Mouse (Mus musculus): ENCODE measurements at regions not wholly inside any gene's neighbourhood (a gene's known extent, or its start where the extent isn't known, plus 50 kb on each side); places are given as distances from the start of the nearest gene placed in this dataset.

DNA sequence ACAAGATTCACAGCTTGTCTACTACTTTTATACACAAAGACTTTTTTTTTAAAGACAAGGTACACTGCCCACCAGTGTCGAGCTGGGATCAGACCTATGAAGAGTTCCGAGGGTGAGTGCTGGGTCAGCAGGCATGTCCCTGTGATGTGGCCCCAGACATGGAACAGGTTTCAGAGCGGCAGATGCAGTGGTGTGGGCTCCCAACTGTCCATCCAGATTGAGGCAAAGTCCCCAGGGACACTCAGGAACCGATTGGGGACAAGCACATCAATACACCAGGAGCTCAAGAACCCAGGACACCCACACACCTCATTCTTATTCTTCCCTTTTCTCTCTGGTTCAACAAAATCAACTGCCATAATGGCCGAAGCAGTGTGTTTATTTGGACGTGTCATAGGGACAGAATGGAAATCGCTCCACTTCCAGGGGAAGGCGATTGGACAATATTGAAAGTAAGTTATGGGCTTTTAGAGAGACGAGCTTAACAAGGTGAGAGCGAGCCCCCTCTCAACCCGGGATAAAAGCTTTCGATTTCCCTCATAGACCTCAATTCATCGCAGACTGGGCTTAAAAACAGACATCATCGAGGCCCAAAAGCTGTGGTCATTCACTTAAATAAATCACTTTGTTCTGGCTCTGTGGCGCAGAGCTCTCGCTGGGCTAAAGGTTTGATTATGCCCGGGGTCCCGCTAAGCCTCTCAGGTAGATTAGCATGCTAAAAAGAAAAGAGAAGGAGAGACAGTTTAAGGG is 127.6 kb upstream of the Zdhhc25 start:
- no peak for DNase-seq (ENCODE audit: low spot score in 2 of 2)

DNA sequence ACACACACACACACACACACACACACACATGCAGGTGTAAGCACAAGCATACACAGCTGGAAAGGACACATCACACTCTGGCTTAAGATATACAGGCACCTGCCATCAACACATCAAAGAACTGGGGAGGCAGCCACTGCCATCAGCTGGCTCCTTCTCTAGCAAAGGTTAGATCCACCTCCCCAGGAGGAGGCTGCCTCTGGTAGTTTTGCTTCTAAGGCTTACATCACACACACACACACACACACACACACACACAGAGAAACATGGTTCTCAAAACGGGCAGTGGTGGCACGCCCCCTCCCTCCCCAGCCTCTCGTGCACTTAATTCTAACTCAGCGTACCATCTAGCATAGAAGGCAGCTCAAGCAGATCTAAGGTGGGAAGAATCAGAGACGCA is 126.9 kb upstream of the Zdhhc25 start:
- no peak for DNase-seq (ENCODE audit: low spot score in 2 of 2)

DNA sequence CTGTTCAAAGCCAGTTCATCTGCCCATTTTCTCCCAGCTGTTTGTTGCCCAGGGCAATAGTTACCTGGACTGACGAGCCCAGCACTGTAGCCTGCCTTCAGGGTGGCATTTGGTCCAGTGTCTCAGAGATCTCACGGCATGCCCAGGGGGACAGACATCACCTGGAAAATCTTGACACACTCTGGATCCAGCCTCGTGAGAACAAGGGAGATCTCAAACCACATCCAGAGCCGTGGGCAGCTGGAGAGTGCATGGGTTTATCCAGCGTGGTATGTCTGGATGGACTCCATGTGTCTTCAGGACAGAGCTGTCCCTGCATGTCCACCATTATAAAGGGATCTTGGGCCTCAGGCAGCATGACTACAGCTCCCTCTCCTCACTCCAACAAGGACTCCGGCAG is 116.6 kb upstream of the Zdhhc25 start:
- DNase-seq (ENCODE audit: low spot score in 2 of 2), result no peak

- DNase-seq (ENCODE audit: low spot score in 2 of 2), result no peak
Measured at GRCm38 (mm10) chr15:88489715-88490114, 110.4 kb upstream of the Zdhhc25 start.

DNA sequence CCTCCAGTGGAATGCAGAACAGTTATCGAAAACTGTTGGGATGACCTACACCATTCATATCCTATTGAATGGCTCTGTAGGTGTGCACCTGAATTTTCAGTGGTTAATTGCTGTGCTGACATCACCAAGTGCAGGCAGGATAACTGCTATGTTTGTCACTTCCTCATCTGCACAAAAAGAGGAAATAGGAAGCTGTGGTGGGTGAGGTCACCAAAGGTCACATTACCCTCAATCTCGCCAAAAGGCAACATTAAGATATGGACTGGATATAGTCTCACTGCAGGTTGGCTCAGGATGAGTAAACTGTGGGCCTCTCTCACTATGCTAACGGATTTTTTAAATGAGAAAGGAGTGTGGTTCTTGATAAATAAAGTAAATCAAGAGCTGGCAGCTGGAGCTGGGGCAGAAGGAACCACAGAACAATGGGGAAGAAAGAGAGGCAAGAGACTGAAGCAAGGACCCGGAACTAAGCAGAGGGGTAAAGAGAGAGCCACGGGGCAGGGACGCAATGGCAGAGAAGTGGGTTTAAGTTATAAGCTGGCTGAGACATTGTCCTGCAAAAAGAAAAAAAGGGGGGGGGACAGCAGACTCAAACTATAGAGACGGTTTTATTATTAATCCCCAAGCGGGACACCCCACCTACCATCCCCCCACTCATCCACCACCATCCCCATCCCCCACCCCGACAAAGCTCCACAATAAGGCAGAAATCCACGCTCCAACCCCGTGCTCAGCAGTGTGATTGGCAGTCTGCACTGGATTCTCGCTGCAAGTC is 109.6 kb upstream of the Zdhhc25 start:
- peak in 1 of 2 experiments; percentile 5 for DNase-seq (ENCODE audit: low spot score in 2 of 2)

GRCm38 (mm10) chr15:88491091-88491366 is 109.1 kb upstream of the Zdhhc25 start:
- no peak for DNase-seq (ENCODE audit: low spot score in 2 of 2)

GRCm38 (mm10) chr15:88497957-88498356 is 102.1 kb upstream of the Zdhhc25 start:
- no peak for DNase-seq (ENCODE audit: low spot score in 2 of 2)

DNA sequence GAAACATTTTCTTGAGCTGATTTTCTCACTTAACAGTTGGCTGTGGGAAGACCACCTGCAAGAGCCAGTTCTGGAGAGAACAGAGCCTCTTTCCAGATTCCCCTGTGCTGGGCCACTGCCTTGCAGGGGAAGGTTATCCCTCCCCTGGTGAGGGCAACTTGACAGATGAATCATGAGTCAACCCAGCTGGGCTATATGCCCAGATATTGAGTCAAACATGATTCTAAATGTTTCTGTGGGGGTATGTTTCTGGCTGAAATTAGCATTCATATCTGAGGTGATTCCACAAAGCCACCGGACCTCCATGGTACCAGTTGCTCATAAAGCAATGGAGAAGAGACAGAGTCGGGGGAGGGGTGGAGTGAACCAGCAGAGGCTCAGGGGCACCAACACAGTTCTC is 97.8 kb upstream of the Zdhhc25 start:
- DNase-seq (ENCODE audit: low spot score in 2 of 2), result no peak

DNA sequence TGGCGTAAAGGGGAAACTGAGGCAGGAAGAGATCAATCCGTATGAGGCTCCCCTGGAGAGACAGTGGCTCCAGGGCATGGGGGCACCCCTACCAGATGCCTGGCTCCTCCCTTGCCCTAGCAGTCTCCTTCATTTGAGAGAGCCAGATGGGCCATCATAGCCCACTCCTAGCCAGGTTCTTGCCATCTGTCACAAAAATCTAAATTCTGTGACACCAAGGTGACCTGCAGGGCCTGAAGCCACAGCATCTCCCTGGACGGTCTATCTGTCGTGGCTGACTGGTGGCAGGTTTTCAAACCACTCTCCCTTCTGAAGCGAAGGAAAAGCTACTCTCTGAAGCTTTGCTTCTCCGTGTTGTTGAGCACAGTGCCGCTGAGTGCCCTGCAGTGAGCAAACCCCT is 96.2 kb upstream of the Zdhhc25 start:
- no peak for DNase-seq (ENCODE audit: low spot score in 2 of 2)

DNA sequence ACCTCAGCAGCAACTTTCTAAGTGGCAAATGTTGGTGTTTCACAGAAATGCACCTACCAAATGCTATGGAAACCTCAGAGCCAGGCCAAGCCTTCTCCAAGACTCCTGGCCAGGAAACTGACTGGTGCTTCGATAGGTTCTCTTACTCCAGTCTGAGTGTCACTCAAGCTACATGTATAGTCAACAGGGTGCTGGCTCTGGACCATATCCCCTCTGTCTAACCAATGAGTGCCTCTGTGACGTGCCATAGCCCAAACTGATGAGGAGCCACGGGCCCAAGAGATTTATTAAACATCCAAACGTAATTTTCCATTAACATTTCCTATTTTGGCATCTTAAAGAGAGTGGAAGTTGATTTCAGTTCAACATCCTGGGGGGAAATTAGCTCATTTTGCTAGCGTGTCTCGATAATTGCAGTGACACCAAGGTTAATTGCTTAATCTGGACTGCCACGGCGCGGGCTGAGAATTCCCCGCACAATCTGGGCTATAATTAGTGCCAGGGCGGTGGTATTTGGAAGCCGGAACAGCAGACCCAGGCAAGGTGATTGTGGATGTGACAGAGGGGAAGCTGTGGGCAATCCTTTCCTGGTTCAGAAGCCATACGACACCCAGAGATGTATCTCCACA is 94.5 kb upstream of the Zdhhc25 start:
- DNase-seq (ENCODE audit: low spot score in 2 of 2), result no peak

DNA sequence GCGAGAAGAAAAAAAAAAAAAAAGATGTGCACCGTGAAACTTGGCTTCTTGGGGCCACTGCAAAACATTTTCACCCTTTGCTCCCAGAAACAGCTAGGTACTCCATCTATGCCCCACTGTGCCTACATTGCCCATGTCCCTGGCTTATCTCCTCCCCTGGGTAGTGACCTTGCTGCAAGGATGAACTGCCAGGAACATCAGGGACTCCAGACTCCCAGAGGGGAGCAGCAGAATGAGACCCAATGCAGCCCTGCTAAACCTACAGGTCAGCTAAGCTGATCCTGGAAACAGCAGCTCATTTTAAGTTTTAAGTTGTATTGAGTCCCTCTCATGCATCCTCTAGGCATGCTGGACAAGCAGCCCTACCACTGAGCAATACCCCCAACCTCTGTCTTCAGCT is 92.2 kb upstream of the Zdhhc25 start:
- DNase-seq (ENCODE audit: low spot score in 2 of 2), result no peak

DNA sequence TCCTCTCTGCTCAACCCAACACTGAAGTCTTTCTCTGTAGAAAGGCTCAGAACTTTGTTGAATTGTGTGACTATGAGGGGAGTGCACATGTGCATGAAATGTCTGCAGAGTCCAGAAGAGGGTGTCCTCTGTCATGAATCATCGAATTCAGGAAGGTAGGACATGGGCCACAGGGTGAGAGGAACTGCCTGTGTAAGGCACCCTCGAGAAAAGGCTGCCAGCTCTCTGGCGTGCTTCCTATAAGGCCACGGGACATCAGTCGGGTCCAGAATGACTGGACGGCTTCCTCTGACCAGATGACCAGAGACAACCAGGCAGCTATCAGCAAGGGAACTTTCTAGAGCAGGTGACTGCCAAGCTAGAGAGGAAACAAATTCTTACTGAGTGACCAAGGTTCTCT is 91.1 kb upstream of the Zdhhc25 start:
- no peak for DNase-seq (ENCODE audit: low spot score in 2 of 2)

- no peak for DNase-seq (ENCODE audit: low spot score in 2 of 2)
Measured at GRCm38 (mm10) chr15:88509626-88510025, 90.5 kb upstream of the Zdhhc25 start.

- no peak for DNase-seq (ENCODE audit: low spot score in 2 of 2)
Measured at GRCm38 (mm10) chr15:88514091-88514490, 86.0 kb upstream of the Zdhhc25 start.

GRCm38 (mm10) chr15:88531218-88531617 is 68.9 kb upstream of the Zdhhc25 start:
- DNase-seq (ENCODE audit: low spot score in 2 of 2), result no peak

DNA sequence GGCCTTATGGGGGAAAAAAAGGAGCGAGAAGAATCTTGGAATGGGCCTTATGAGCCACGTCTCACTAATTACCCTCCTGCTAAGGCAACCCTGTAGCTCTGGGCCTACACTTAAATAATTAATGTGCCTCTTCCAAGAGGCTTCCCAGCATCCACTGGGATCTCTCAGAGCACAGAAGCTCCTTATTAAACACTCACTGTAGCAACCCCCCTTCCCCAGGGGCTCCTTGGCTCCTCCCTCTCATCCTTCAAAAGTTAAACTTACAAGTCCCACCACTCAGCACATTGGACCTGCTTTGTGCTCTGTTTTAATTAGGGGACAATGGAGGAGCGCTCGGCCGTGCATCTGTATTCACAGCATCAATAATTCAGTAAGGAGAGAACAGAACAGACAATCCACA is 68.1 kb upstream of the Zdhhc25 start:
- no peak for DNase-seq (ENCODE audit: low spot score in 2 of 2)

- DNase-seq (ENCODE audit: low spot score in 2 of 2), result no peak
Measured at GRCm38 (mm10) chr15:88533354-88533753, 66.7 kb upstream of the Zdhhc25 start.

GRCm38 (mm10) chr15:88535516-88535915 is 64.6 kb upstream of the Zdhhc25 start:
- DNase-seq (ENCODE audit: low spot score in 2 of 2), result no peak

- no peak for DNase-seq (ENCODE audit: low spot score in 2 of 2)
Measured at GRCm38 (mm10) chr15:88537190-88537589, 62.9 kb upstream of the Zdhhc25 start.

DNA sequence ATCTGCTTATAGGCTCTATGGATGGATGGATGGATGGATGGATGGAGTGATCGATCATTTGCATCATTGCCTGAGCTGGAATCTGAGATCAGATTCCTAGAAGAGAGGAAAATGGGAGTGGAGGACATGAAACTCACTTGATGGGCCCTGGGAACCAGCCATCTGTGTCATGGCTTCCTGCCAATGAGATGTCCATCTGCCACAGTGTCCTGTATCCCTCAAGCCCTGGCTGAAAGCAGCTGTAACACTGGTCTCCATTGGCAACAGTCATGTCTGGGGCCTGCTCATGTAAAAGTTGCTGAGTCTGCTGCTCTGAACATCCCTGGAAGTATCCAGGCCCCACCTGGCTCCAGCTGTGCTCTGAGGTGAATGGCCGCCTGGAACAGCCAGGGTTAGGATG is 57.5 kb upstream of the Zdhhc25 start:
- DNase-seq (ENCODE audit: low spot score in 2 of 2), result no peak

DNA sequence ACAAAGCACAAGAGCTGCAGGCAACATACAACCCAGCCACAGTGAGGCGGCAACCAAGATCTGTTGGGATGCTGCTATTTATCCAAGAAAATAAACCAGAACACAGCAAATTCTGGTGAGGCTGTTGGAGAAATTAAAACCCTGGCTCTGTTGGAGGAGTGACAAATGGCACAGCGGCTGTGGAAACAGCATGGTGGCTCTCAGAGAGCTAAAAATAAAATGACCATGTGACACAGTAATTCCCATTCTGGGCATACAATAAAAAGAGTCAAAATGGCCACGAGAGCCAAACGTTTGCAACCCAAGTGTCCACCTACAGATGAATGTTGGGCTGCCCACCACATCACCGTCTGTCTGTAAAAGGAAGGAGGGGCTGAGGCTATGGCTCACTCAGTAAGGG is 55.9 kb upstream of the Zdhhc25 start:
- no peak for DNase-seq (ENCODE audit: low spot score in 2 of 2)

GRCm38 (mm10) chr15:88548261-88548660 is 51.8 kb upstream of the Zdhhc25 start:
- no peak for DNase-seq (ENCODE audit: low spot score in 2 of 2)
